Mouse (Mus musculus): ENCODE measurements around the gene Cacna1i.

The Cacna1i gene

DNA sequence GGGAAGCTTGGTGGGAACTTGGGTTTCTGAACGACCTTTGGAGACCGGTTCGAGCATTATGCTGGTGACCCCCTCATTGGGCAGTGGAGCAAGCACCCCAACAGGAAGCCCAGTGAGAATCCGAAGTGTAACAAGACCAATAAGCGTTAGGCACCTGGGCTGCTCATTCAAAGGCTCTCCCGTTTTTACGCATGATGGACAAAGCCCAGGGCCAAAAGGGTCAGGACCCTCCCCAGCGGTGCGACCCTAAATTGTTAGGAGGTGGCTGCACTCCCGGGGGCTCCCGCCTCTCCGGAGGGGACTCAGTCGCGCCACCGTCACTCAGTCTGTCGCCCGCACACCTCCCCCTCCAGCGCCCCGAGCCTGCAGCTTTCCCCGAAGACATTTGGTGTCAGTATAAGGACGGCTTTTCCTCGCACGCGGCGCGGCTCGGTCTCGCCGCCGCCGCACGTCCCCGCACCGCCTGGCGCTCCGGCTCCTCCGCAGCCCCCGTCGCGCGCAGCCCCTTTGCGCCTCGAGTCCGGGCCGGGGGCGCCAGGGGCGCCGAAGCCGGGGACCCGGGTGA lies at the start of gene Cacna1i:
Gene Cacna1i, plus strand, starts transcription at position 388 of the 565 bp plus-strand sequence.
- DNase-seq (ENCODE audit: low spot score): no peak

DNA sequence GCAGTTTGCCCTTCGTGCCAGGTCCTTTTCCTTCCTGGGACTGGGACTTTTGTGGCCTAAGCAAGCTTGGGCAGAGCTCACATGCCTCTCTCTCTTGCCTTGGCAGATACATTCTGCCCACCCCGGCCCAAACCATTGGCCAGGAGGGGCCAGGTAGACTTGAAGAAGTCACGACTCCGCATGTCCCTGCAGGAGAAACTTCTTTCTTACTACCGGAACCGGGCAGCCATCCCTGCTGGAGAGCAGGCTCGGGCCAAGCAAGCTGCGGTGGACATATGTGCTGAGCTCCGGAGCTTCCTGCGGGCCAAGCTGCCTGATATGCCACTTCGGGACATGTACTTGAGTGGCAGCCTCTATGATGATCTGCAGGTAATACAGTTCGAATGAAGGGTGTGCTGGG lies 38.9 kb upstream of the Cacna1i start:
- DNase-seq (ENCODE audit: low spot score): no peak

DNA sequence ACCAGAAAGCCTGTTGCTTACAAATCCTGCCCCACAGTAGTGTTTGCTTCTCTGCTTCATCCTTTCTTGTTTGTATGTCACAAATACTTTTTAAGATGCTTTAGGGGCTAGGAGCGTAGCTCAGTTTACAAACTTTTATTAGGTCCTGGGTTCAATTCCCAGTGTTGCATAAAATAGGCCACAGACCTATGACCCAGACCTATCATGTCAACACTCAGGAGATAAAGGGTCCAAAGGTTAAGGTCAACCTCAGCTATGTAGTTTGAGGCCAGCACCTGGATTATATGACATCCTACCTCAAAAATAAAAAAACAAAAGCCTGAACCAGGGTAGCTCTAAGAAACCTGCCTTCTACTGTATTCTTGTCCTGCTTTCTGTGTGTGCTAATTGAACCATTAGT lies 38.4 kb upstream of the Cacna1i start:
- DNase-seq (ENCODE audit: low spot score): no peak

DNA sequence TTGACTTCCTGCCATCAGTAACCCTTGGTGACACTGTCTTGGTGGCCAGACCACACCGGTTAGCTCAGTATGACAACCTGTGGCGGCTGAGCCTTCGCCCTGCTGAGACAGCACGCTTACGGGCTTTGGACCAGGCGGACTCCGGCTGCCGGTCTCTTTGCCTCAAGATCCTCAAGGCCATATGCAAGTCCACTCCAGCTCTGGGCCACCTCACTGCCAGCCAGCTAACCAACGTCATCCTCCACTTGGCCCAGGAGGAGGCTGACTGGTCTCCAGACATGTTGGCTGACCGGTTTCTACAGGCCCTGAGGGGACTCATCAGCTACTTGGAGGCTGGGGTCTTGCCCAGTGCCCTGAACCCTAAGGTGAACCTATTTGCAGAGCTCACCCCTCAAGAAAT lies 37.4 kb upstream of the Cacna1i start:
- DNase-seq (ENCODE audit: low spot score): no peak

DNA sequence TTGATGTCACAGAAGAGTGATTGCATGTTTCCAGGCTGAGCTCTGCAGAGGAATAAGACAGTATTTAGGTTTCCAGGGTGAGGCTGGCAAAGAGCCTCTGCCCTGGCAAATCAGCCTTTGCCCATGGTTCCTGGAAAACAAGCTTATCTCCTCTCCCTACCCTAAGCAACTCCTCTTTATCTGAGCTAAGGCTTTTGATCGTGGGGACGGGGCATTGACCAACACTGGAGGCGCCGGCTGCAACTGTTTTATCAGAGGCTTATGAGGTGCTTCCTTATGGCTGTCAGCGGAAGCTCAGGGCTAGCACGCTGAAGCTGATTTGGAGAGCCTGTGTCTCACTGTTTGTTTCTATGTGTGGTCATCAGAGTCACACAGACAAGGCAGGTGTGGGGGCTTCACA lies 36.5 kb upstream of the Cacna1i start:
- DNase-seq (ENCODE audit: low spot score): peak; percentile 57

DNA sequence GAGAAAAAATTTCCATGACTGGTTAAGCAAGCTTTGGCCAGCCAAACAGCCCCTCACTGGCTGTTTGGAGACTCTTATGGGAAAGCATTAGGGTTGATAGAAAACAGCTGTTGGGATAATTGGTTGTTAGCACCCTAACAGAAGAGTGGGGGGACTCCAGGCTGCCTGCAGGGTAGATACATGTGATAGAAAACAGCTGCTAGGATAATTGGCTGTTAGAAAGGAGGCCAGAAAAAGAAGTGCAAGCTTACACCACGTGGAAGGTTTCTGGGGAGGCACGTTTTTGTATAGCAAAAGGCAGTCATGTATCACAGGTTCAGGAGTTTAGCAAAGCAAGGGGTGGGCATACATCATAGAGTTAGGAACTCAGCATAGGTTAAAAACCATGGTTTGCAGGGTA lies 33.5 kb upstream of the Cacna1i start:
- DNase-seq (ENCODE audit: low spot score): no peak

DNA sequence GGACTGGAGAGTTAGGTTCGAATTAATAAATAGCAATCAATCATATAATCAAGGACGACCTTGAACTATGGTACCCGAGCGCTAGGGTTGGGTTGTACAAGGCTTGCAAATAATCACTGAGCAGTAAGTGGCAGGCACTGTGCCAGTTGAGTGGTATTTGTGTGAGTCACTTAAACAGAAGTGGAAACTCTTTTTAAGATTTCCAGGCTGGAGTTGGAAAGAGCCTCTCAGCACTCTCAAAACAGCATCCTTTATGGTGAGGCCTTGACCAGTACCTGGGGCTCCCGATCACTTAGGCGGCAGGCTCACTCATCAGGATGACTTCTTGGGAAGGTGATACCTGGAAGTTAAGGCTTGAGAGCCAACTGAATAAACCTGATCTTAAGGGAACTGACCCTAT lies 32.8 kb upstream of the Cacna1i start:
- DNase-seq (ENCODE audit: low spot score): no peak

DNA sequence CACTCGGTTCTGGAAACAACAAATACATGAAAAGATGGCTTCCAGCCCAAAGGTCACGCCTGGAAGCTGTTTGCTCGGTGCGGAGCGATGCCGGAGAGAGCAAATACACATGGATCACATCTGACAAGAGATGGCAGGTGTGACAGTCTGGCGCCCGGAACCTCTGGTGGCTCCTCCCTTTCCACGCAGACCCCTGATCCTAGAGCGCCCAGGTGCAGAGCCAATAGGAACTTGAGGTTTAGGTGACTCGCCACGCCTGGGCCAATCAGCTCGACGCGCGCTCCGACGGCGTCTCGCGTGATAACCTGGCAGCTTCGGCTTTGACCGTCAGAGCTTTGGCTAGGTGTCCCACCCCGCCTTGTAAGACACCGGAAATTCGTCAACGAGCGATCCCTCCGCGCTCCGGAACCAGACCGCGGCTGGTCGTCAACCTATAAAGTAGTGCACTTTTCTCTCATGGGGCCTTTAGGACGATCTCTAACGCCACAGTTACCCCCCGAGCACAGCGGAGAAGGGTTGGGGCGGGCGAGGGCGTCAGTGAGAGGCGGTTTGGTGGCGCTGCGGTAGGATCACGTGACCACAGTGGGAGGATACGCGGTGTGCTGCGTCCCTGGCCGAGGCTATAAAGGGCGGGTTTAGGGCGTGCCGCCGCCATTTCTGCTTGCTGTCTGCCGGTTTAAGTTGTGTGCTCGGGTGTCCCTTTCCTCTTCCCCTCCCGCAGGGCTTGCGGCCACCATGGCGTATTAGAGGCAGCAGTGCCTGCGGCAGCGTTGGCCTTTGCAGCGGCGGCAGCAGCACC lies 32.0 kb upstream of the Cacna1i start, which contains the start of gene Atf4:
Gene Atf4, plus strand, starts transcription at position 338 of the 799 bp plus-strand sequence.
- DNase-seq (ENCODE audit: low spot score): peak; percentile 98

DNA sequence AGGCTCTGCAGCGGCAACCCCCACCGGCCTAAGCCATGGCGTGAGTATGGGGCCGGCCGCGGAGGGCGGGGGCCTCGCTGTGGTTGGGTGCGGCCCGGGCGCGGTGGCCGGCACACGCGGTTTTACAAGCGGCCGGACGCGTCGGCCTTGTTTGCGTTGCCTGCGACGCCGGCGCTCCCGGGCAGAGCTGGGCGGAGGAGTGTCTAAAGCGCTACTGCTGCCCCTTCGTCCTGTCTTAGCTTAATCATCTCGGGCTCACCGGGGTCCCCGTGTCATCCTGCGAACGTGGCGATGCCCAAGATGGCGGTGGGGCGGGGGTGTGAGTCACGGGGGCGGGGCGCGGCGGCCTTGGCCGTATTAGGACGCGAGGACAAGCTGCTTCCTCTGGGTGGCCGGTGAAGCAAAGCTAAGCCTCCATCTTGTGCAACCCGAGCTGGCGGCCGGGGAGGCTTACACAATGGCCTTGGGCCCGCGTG lies 31.4 kb upstream of the Cacna1i start:
- DNase-seq (ENCODE audit: low spot score): peak; percentile 75

DNA sequence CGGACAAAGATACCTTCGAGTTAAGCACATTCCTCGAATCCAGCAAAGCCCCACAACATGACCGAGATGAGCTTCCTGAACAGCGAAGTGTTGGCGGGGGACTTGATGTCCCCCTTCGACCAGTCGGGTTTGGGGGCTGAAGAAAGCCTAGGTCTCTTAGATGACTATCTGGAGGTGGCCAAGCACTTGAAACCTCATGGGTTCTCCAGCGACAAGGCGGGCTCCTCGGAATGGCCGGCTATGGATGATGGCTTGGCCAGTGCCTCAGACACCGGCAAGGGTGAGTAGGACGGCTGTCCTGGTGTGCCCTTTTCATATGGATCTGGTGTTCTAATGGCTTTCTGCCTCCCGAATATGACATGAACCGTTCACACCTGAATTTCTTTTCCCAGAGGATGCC lies 30.8 kb upstream of the Cacna1i start:
- no peak for DNase-seq (ENCODE audit: low spot score)

DNA sequence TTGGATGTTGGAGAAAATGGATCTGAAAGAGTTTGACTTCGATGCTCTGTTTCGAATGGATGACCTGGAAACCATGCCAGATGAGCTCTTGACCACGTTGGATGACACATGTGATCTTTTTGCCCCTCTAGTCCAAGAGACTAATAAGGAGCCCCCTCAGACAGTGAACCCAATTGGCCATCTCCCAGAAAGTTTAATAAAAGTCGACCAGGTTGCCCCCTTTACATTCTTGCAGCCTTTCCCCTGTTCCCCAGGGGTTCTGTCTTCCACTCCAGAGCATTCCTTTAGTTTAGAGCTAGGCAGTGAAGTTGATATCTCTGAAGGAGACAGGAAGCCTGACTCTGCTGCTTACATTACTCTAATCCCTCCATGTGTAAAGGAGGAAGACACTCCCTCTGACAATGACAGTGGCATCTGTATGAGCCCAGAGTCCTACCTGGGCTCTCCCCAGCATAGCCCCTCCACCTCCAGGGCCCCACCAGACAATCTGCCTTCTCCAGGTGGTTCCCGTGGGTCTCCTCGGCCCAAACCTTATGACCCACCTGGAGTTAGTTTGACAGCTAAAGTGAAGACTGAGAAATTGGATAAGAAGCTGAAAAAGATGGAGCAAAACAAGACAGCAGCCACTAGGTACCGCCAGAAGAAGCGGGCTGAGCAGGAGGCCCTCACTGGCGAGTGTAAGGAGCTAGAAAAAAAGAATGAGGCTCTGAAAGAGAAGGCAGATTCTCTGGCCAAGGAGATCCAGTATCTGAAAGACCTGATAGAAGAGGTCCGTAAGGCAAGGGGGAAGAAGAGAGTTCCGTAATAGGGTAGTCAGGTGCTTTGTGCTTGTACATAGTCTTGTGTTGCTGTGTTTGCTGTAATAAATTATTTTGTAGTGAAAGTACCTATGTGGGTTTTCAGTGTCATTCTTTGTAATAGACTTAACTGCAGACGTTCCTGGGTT lies 30.1 kb upstream of the Cacna1i start:
- no peak for DNase-seq (ENCODE audit: low spot score)

DNA sequence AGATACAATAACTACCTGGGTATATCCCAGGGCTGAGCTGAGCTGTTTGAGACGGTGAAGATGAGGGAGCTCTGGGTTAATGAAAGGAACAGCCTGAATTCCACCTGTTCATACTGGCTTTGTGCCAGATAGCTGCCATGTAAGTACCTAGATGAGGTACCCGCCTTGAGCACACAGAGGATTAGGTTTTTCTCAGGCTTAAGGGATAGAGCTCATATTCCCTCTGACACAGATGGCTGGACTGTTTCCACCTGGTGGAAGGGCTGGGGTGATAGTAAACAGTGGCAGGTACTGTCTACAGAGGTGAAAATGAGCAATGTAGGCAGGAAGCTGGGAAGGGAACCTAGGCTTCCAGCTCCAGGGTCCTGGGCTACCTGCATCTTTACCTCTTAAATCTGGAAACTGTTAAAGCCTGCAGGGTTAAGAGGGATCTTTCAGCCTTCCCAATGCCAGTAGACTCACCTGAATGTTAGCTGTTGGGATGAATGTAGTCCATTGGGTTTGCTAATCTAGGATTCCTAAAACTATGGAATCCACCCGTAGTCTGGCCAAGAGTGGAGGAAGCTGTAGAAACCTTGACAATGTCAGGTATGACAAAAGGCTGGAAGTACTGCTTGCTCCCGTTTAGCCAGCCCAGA lies 29.3 kb upstream of the Cacna1i start:
- DNase-seq (ENCODE audit: low spot score): no peak

DNA sequence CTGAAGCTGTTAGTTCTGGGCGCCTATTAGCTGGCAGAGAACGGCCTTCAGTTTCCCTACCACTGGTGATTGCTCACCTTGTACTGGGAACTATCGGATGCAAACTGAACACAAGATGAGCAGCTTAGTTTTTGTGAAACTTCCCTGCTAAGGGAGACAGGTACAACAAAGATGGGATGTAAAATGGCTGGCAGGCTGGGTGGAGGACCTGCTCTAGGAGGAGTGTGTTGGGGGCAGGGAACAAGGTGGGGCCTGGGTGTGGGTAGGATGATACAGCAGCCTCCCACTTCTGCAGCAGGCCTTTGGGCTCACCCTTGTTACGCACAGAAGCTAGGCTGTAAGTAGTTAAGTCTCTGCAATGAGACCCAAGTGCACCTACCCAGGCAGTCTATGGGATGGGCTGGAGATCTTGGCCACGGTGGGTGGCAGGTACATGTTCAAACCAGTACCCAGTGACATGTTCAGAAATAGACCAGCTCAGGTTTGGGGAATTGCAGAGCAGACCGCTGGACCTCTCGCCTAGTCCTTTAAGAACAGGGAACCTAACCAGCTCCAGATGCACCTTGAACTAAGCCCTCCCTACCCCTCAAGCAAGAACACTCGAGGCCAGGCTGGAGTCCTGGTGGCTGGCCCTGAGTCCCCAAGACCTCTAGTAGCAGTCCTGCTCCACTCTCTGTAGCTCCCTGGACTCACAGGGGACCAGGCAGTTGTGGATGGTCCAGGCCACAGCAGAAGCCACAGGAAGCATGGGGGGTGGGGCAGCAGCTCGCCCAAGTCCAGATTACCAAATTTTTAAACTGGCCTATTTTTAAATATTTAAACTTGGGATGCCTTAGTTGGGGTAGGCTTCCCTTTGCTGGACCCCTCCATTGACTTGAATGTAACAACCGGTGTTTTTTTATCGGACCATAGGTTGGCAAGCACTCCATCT lies 28.5 kb upstream of the Cacna1i start:
- DNase-seq (ENCODE audit: low spot score): no peak

DNA sequence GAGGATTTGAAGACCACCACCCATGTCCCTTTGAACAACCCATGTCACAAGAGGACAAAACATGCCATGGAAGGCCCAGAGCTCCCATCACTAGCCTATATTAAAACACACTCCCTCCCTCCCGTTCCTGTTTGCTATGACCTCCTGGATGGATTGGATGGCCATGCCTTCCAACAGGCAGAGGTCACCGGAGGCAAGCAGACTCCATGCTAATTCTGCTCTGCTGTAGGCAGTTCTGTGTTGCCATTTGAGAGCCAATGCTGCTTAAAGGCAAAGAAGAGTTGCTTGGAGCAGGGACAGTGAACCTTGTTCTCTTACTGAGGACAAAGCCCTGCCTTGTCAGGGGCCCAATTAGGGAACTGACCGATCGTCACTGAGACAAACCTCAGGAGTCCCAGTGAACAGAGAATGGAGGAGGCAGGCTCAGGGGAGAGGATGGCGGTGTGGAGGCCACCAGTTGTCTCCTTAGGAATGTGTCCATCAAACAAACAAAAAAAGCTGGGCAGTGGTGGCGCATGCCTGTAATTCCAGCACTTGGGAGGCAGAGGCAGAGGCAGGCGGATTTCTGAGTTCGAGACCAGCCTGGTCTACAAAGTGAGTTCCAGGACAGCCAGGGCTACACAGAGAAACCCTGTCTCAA lies 27.5 kb upstream of the Cacna1i start:
- no peak for DNase-seq (ENCODE audit: low spot score)

DNA sequence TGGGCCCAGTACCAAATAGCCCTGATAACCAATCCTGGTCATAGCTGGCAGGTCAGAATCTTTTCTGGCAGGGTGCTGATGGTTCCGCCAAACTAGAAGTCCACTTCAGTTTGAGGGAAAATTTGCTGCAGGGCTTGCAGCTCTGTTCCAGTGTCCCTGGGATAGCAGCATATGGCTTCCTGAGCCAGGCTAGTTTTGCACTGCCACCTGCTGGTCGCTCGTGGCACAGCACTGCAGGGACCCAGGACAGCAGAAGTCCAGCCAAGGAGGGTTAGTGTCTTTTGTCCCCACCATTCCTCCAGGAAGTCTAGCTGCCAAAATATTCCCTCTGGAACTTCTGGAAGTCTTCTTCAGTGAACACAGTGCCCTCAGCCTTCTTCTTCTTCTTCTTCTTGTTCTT lies 26.4 kb upstream of the Cacna1i start:
- no peak for DNase-seq (ENCODE audit: low spot score)

DNA sequence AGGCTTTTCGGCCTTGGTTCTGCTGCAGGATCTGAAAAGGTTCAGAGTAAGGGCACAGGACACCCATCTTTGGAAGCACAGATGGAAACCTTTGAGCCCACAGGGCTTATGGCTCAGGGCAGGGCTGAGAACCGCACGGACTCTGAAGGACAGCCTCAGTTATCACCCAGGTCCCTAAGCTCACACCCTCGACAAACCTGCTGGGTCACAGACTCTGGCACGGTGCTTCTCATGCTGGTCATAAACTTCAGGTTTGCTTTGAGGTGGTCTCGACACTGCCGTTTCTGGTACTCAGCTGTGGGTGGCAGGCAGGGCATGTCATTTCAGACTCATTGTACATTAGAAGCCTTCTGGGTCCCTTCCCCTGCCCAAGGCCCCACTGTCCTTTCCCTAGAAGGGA lies 25.9 kb upstream of the Cacna1i start:
- DNase-seq (ENCODE audit: low spot score): no peak

DNA sequence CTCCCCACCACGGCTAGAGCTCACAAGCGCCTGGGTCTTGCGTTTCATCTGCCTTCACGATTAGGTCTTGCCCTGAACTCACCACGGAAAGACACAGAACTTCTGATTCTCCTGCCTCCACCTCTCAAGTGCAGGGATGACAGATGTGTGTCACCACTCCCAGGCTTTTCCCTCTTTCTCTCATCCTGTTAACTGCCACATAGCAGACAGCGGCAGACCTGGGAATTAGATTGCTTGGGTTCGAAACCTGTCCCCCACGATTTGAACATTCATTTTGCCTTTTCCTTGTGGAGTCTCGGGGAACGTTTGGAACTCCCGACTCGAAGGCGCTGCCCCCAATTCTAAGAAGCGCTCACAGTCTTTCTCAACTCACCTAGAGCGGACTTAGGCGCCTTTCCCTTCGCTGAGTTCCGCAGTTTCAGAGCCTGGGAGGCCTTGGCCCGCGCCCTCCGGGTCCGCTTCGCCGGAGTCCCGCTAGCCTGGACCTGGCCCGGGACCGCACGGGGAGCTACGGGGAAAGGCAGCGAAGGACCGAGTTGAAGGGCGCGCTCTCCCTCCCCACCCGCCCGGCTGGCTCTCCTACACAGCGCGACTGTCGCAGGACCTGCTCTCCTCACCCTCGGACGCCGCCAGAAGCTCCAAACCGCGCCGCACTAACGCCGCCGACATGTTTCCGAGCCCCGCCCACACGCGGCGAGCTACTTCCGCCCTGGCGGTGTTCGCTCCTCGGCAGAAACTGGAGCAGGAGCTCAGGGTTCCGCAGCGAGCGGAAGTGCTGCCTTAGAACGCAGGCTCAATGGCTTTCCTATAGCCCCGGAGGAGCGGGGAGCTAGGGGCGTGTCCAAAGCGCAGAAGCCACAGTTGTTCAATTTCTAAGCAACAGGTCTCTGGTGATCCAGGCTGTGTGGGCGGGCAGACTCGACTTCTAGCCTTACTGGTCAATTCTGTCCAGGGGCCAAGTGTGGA lies 23.1 kb upstream of the Cacna1i start, which contains the start of gene Rps19bp1:
Gene Rps19bp1, minus strand, starts transcription at position 706 of the 966 bp plus-strand sequence.
- peak; percentile 80 for DNase-seq (ENCODE audit: low spot score)

DNA sequence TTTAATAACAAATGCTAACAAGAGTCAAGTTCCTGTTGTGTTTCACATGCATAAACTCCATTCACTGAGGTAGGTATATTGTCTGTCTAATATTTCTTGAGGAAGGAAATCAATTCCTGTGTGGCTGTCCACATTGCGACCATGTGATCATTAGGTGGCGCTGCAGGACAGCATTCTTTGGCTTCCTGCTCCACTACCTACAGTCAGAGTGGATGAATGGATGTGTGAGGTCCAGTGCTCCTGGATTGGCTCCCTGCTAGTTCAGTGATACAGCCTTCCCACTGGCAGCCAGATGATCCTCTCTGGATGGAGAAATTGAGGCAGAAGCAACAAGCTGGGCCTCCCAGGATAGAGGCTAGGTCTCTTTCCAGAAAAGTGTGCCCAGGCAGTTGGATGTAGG lies 20.8 kb upstream of the Cacna1i start:
- no peak for DNase-seq (ENCODE audit: low spot score)

DNA sequence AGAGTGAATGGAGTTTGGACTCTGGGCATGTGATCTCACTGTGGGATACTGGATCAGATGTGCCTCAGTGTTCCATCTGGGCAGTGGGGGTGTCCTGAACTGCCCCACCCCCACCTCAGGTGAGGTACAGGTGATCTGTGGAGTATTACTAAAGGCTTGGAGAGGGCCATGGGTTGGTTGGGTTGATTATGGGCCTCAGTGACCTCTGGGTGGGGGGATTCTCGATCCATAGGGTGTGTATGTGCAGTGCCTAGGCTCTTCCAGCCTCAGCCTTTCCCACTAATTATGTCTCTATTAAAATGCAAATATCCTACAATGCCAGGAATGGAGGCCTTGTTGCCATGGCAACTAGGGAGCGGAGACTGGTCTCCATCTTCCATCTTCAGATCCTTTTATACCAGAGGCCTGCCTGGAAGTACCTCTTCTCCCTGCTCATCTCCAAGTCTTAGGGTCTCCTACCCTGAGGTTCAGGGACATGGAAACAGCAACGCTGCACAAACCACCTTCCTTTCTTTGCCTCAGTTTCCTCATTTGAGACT lies 15.1 kb upstream of the Cacna1i start:
- DNase-seq (ENCODE audit: low spot score): no peak
